Mouse (Mus musculus) mesoderm, embryonic 11.5 days (tissue): ENCODE measurements around the gene Hoxa4.

Experiments
- DNase-seq: peaks from one replicate; pipeline ENCODE4 v3.0.0-alpha.2; 2012; ENCODE audit warnings: low read depth, low spot score

Hoxa4 gene

DNA sequence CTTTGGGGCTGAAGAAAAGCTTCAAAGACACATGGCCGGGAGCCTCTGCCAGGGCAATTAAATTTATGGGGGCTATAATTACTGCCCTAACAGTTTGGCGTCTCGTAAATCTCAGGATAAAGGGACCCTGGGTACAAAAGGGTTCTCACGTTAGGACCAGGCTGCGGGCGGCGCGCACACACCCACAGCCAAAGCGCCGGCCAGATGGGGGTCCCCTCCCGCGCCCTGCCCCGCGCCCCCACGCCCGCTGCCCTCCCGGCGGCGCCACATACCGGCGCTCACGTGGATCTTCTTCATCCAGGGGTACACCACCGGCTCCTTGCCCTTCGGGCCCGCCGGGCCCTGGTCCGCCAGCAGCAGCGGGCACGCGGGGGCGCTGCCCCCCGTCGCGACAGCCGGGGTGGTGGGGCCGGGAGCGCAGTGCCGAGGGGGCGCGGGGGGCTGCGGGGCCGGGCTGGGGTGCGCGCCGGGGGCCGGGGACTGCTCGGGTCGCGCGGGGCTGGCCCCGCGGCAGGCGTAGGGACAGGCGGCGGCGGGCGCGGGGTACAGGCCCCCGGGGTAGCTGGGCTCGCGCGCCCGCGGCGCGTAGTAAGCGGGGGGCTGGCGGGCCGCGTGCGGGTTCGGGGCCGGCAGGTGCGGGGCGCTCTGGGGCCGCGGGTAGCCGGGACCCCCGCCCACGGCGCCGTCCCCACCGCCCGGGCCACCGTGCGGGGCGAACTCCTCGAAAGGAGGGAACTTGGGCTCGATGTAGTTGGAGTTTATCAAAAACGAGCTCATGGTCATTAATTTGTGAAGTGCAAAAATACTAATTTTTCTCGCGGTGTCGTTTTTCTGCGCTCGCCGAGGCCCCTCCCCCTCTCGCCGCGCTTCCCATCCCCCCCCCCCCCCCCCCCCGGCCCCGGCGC is at the start of gene Hoxa4:
Gene Hoxa4 (minus strand): TSS at position 848 of the 905 bp plus-strand sequence.
- DNase-seq, result peak; percentile 90

DNA sequence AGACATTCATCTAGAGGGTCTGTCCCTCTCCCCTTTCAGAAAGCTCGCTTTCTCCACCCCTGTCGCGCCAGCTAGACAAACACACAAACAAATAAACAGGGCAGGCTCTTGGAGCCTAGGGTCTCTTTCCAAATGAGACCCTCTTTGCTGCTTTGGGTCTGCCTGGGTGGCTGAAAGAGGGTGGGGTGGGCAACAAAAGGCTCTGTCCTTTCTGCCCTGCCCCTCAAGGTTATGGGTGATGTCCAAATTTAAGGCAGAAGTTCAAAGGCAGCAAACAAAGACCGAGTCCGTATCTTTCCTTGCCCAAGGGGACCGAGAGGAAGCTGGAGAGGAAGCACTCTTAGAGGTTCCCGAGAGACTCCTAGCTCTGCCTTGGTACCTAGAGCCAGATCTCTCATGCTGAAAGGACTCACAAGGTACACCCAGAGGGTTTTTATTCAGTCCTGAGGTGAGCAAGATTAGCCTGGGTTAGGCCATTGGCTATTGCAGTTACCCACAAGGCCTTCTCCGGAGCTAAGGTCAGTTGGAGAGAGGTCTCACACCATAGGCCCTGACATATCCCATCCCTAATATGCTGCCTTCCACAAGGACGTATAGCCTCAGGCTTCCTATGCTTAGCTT is 49.6 kb upstream of the Hoxa4 start:
- no peak for DNase-seq

DNA sequence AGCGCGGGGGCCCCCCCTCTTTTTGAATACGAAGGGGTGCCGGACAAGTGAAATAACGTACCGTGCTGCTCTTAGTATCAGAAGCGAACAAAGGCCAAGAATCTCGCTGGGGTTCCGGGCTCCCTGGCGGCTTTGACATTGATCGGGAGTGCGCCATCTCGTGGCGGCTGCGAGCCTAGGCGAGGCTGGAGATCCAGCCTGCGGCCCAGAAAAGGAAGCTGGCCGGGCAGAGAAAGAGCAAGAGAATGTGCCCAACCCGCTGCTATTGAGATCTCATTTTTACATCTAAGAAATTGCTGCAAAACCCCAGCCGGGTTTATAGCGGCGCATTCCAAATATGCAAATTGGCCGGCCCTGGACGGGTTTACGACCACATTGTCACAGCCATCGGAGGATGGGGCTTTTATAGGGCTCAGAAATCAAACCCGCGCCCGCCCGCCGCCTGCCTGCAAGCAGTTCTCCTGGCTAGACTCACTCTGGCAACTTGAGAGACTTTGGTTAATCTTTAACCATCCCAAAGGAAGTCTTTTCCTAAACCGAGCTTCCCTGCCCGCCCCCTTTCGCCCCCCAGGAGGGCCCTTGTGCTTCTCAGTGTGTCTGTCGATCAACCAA is 48.9 kb upstream of the Hoxa4 start, which contains the start of gene Hoxa10:
Gene Hoxa10 (minus strand): TSS at position 466 of the 612 bp plus-strand sequence.
- peak; percentile 94 for DNase-seq

DNA sequence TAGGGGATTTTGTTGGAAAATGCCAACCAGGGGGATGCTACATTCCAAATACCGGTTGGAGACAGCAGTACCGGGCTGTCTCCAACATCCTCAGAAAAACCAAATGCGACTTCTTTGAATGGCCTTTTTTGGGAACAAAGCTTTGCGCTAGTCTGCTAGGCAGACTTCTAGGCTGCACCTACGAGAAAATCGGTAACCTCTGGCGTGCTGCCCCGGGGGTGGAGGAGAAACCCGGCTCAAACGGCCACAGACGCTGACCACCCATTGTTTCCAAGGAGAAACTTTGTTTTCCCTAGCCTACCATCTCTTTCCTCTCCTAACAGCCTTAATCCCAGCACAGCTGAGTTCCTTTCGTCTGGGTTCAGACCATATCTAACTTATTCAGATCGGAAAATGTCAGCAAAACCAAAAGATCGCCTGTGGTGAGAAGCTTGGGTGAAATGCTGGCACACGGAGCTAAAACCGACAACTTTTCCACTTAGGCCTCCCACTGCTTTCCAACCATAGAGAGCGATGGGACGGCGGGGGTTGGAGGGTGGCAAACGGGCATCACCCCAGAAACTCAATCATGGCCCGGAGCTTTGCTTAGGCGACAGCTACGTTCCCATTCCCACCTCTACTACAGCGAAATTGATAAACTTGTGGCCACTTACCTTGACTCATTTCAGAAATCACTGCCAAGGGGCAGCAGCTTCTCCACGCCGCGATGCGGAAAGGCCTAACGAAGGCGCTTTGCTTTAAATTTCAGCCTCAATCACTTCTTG is 48.3 kb upstream of the Hoxa4 start:
- DNase-seq, result no peak

DNA sequence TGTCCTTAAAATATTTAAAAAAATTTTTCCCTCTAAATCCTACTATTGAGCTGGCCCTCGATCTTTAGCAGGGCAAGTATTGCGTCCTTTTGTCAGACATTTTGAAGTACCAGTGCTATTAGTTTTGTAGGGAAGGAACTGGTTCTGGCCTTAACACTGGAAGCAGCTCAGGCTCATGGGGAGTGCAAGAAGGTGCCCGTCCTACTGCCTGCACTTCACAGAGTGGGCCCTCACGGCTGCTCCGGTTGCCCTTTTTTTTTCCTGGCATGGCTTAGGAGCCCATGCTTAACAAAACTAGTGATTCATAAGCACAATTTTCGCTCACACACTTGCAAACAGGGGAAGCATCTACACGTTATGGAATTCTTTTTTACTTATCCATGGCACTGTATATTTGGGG is 47.4 kb upstream of the Hoxa4 start:
- no peak for DNase-seq

DNA sequence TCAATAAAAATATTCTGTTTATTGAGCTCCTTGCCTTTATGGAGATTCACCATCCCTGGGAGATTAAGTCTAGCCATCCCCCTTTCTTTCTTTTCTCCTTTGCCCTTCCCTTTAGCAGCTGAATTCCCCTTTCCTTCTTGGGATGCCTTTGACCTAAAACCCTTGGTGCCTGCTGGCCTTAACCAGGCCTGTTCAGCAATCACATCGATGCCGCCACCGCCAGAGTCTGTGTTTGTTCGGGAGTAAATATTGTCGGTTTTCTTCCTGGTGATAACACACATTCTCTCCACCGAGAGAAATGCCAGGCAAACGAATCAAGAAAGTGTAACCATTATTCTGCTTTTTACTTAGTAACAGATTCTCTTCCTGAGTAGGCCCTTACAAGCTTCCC is 46.6 kb upstream of the Hoxa4 start:
- no peak for DNase-seq

DNA sequence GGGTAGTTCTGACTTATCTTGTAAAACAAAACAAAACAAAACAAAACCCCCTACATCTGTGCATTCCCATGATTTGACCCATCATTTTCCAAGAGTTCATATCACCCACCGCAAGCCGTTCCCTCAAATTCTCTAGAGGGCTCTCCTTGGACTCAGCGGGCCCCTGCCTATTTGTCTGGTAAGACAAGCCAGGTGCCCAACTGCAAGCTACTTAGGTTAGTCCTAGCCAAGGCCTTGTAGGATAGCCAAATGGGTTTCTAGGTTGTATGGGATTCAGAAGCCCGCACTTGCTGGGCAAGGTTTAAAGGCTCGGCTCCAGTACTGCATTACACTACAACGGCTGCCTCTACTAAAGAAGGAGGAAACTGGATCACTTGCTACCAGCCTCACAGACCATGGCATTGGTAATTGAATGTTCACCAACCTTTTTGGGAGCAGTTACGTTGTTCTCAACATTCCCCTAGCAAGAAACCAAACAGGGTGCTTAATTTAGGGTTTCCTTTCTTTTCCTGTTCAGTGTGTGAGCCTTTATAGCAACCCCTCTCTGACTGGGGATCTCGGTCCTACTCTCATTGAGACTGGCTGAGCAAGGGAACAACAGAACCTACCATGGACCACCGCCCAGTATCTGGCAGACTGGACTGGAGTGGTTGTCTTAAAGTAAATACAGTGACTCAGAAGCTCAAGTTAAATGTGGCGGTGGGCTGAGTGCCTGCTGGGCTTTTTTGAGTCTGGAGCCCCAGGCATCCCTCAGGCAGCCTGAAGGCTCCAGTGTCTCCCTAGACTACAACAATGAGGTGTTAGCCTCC is 46.0 kb upstream of the Hoxa4 start:
- DNase-seq, result no peak

DNA sequence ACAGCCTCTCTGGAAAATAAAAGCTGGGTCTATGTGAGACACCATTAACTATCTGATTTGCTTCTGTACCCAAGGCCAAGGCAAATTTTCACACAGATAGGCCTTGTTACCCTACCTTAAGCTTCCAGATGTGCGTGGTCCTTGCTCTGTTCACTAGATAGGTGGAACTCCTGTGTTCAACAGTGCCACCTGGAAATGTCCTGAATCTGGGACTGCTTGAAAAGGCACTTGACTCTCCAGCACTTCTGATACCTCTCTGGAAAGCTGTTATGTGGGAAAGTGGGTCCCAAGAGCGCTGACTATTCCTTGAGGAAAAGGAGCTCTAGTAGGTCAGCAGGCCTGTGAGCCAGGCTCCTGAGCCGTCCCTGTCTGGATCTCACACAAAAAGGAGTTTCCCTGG is 45.3 kb upstream of the Hoxa4 start:
- no peak for DNase-seq

DNA sequence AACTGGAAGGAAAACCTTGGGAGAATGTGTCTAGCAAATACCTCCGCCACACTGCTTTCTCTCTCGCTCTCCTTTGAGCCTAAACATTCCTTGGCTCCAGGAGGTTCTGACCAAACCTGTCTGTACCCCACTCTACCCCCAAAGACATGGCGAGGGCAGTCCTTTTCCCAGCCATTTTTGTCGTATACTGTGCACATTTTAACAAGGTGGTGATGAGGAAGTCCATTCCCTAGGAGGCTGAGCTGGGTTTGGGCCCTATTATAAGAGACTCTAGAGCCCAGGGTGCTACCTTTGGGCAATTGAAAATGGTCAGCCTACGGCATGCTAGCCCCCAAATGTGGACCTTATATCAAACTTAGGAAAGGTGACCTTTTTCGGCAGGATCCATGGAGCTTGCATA is 44.3 kb upstream of the Hoxa4 start:
- DNase-seq, result no peak

DNA sequence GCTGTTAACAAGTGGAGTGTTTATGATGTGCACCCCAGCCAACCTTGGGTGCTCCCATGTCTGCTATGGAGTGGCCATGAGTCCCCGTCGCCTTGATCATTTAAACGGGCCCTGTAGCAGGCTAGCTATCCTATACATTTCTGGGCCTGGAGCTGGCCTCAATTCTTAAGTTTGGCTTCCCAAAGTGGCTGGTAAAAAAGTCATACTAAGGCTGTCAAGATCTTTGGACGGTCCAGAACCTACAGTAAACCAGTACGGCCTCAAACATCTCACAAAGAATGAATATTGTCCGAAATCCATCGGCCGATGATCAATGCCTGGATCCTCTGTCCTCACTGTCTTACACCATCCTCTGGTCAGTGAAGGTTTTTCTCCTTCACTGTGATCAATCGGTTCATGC is 43.7 kb upstream of the Hoxa4 start:
- no peak for DNase-seq

DNA sequence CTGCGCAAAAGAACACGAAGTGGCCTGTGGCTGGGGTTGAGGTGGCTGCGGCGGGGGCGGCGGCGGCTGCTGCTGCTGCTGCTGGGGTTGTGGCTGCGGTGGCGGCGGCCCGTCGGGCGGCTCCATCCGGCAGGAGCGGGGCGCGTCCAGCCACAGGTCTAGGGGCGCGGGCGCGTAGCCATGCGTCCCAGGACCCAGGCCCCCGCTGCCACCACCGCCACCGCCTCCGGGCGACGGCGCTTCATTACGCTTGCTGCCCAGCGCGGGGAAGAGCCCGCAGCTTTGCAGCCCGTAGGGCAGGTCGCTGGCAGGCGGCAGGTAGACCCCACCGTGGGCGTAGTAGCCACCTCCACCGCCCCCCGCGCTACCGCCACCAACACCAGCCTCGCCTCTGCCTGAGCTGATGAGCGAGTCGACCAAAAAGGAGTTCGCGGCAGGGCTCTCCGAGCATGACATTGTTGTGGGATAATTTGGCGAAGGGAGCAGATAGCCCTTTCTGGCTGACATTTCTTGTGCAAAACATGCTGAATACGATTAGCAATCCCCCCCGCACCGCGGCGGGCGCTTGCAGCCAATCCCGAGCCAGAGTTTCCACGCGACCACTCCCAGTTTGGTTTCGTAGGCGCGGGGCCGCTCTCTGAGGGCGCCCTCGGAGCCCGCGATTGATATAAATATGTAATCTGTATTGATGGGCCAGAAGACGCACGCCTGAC is 43.0 kb upstream of the Hoxa4 start:
- DNase-seq, result no peak

DNA sequence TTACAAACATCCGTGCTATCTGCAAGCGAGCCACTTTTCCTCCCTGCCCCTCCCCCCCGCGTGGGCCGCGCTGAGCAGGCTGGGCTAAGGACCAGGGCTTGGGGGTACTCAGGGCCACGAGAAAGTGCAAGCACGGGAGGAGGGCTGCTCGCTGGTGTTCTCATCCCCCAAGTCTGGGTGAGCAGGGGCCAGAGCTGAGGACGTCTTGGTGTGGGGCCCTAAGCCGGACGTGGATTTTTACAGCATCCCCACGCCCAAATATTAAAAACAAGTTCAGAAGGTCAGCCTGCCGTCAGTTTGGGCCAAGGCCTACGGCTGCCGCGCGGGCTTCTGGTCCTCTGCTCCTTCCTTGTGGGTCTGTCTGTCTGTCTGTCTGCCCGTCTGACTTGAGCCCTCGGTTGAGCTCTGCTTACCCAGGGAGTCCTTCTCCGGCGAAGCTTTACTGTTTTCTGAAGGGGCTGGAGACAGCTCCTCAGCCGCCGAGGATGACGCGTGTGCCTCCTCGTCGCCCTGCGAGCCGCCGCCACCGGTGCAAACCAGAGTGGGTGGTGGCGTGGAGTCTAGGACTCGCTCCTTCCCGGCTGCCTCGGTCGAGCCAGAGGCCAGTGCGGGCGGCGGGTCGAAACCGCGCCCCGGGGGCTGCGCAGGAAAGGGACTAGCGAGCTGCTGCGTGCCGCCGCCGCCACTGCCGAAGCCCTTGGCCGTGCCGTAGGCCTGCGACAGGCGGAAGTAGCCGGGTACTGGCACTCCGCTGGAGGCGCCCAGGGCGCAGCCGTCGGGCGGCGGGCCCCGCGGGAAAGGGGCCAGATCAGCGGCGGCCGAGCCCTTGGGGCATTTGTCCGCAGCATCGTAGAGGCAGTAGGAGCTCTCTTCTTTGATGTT is 42.2 kb upstream of the Hoxa4 start:
- DNase-seq, result no peak

DNA sequence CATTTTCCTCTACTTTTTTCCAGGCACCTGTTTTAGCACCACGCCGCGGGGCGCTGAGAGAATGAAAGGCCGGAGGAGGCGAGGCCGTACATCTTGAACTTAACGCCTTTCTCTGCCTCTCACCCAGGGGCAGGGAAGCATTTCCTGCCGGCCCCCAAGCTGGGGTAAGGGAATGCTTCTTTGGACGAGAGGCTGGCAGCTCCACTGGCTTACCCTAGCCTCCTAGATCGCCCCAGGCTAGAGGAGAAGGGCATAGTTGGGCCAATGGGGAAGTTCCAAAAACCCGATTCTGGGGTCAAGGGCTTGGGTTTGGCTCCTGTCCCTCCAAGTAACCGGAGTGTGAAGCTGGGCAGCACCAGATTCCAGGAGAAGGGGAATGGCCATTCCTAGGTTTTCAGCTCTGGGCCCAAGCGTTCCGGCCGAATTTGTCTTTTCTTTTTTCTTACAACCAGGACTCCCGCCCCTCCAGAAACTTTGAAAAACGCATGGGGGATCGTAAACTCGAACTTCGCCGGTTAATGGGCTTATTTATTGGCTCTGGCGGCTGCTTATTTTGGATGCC is 41.5 kb upstream of the Hoxa4 start:
- no peak for DNase-seq

DNA sequence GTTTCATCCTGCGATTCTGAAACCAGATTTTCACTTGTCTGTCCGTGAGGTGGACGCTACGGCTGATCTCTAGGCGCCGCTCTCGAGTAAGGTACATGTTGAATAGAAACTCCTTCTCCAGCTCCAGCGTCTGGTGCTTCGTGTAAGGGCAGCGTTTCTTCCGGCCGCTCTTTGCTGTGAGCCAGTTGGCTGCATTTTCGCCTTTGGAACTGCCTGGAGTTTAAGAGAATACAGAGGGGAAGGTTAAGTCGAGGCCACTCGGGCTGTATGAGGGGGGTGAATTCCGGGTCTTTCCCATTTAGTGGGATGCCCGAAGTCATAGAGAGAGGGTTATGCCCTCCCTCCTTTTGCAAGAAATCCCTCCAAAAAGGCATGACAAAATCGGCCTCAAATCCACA is 41.0 kb upstream of the Hoxa4 start:
- no peak for DNase-seq

DNA sequence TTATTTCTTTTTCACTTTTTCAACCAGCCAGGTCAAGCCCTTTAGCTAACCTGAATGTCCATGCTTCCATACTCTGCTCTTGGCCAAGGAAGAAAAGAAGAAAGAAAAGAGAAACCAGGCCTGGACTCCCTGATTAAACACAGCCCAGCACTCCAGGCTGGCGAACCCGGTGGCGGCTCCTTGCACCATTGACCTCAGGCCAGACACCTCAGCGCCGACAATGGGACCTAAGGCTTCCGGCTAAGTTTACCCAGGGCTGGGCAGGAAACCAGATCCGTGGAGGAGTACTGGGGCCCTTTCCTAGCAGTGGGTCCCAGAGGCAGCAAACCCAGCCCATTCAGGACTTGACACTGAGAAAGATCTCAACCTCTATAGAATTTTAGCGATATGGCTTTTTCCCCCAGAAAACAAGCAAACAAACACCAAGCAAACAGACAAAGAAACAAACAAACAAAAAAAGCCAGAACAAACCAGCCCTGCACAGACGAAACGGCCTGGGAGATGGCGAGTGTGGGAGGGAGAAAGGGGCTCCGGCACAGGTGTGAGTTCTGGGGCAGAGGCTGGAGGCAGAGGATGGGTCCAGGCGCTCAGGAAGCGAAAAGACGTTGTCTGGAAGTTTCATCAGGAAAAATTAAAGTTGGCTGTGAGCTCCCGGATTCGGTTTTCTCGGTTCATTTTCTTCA is 40.5 kb upstream of the Hoxa4 start:
- no peak for DNase-seq

DNA sequence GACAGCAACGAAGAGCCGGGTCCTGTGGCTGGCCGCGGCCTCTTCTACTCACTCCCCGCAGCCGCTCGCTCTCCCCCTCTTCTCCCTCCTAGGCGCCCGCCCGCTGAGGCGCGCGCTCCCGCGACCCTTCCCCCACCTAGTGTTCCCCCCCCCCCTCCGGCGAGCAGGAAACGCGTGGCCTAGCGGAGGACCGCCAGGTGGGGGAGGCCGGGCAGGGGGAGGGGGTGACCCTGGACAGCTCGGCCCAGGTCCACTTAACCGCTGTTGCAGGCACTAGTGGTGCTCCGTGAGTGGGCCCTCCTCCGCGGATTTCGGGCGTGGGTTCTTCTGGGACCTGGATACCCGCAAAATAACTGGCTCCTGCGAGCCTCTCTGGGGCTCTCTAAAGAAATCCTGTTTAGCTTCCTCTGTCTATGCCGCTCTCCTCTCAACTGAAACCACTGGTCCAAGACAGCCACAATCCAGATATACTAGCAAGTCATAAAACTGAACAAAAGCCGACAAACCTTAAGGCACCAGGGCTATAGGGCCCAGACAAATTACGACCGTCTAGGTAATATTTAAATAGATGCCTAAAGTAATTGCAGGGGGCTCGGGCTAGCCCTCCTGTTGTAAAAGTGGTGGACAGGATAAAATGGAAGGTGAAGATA is 39.1 kb upstream of the Hoxa4 start, which contains the start of gene Hoxa9:
Gene Hoxa9 (minus strand): TSS at position 574 of the 650 bp plus-strand sequence.
- peak; percentile 80 for DNase-seq

DNA sequence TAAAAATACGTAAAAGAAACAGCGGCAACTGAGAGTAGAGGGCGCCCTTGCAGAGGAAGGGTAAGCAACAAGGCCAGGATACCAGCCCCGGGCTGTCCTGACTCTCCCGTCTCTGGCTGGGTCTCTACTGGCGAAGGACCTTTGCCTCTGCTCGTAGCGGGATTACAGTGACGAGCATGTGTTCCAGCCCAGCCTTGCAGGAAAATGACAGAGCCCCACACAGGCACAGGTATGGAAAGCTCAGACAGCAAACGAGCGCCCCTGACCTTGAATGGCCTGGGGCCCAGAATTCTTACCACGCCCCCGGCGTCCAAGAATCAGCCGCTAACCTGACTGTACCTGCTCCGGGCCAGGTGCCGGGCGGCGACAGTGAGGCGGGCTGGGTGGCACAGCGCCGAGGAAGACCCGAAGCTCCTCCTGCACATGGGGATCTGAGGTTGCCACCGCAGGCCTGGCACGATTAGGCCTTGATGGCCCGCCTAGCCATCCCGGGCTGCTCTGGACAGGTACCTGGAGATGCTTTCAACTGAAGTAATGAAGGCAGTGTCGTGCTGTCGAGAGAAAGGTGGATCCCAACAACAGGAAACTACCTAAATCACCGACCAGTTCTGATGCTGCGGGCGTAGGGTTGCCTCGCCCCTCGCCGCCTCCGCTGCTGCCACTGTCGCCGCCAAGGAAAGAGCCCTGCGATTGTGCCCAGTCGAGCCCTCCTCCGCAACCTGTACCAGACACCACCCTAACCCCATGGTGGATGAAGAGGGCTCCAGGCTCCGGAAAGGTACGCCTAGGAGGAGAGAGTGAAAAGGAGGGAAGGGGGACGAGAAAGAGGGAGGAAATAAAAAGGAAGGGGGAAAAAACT is 38.2 kb upstream of the Hoxa4 start:
- no peak for DNase-seq
